Mouse (Mus musculus) telencephalon, adult 2 months (tissue): ENCODE results near the gene Rbpjl.

Experiments
- DNase-seq: peaks from one replicate; pipeline ENCODE4 v3.0.0-alpha.2; 2011; ENCODE audit warnings: low read depth, low spot score

The Rbpjl gene

GRCm38 (mm10) chr2:164429881-164430615 is 27.1 kb downstream of the Rbpjl start:
- no peak for DNase-seq

- no peak for DNase-seq
Measured at GRCm38 (mm10) chr2:164430697-164431096, 27.8 kb downstream of the Rbpjl start.

- no peak for DNase-seq
Measured at GRCm38 (mm10) chr2:164431676-164432465, 28.9 kb downstream of the Rbpjl start.

- no peak for DNase-seq
Measured at GRCm38 (mm10) chr2:164432541-164433191, 29.7 kb downstream of the Rbpjl start.

- no peak for DNase-seq
Measured at GRCm38 (mm10) chr2:164433278-164433895, 30.4 kb downstream of the Rbpjl start.

- DNase-seq = no peak
Measured at GRCm38 (mm10) chr2:164434681-164435080, 31.7 kb downstream of the Rbpjl start.

GRCm38 (mm10) chr2:164435216-164436090 is 32.5 kb downstream of the Rbpjl start:
- DNase-seq = no peak

- DNase-seq = no peak
Measured at GRCm38 (mm10) chr2:164436215-164436913, 33.4 kb downstream of the Rbpjl start.

- no peak for DNase-seq
Measured at GRCm38 (mm10) chr2:164436961-164437360, 34.0 kb downstream of the Rbpjl start.

- no peak for DNase-seq
Measured at GRCm38 (mm10) chr2:164437710-164438109, 34.8 kb downstream of the Rbpjl start.

GRCm38 (mm10) chr2:164438257-164438656 is 35.3 kb downstream of the Rbpjl start:
- no peak for DNase-seq

GRCm38 (mm10) chr2:164439001-164439421 is 36.1 kb downstream of the Rbpjl start:
- no peak for DNase-seq

- DNase-seq = no peak
Measured at GRCm38 (mm10) chr2:164440314-164440713, 37.4 kb downstream of the Rbpjl start.

GRCm38 (mm10) chr2:164441155-164441554 is 38.2 kb downstream of the Rbpjl start:
- no peak for DNase-seq

- no peak for DNase-seq
Measured at GRCm38 (mm10) chr2:164441731-164442130, 38.8 kb downstream of the Rbpjl start.

- DNase-seq = no peak
Measured at GRCm38 (mm10) chr2:164442315-164443050, 39.5 kb downstream of the Rbpjl start.

GRCm38 (mm10) chr2:164443051-164443437 is 40.1 kb downstream of the Rbpjl start:
- no peak for DNase-seq

- no peak for DNase-seq
Measured at GRCm38 (mm10) chr2:164443460-164444000, 40.6 kb downstream of the Rbpjl start, which contains the start of gene Sdc4. Gene Sdc4, minus strand, starts transcription at chr2:164443887.

- no peak for DNase-seq
Measured at GRCm38 (mm10) chr2:164444701-164445100, 41.8 kb downstream of the Rbpjl start.
